Mouse (Mus musculus): ENCODE measurements around the gene Mgme1.
A peak's percentile ranks its signal among the peaks of the same experiment; 100 is the strongest.

Mgme1 gene

DNA sequence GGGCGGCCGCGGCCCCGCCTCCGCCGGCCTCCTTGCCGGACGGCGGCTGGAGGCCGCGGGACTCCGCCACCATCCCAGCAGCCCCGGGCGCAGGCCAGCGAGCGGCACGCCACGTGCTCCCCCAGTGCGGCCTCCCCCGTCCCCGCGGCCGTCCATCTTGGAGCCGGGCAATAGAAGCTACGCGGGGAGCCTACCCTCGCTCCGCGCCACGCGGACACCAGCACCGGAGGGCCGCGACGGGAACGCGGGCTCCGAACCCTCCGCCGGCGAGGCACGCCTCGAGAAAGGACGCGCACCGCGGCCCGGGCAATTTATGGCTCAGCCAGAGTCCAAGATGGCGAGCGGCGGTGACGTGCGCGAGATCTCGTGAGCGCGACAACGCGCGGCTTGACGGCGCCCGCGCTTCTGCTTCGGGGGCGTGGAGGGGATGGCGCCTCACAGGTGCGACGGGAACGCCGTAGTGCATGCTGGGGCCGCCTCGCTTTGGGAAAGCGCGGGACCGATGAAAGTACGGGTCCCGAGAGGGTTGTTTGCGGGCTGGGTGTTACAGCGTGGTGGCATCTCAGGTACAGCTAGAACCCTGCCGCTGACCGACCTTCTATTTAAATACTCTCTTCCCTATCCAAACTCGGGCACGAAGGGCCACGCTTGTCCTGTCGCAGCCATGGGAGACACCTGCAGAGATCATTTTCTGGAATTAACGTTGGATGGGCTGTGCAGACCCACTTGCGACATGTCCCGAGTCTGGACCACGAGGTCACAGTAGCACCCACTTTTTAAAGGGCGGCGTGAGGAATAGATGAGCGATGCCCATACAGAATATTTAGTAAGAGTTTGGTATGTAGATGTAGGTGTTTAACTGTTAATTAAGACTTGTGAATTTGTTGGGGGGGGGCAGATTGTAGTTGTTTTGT, at the start of gene Mgme1, which contains the start of gene Snx5:
Gene Mgme1 (plus strand): TSS at position 157 of the 914 bp plus-strand sequence.
Gene Snx5 (minus strand): TSS at position 400 of the 914 bp plus-strand sequence.
- DNase-seq (ENCODE audit: inconsistent ontology term) = peak; percentile 97

DNA sequence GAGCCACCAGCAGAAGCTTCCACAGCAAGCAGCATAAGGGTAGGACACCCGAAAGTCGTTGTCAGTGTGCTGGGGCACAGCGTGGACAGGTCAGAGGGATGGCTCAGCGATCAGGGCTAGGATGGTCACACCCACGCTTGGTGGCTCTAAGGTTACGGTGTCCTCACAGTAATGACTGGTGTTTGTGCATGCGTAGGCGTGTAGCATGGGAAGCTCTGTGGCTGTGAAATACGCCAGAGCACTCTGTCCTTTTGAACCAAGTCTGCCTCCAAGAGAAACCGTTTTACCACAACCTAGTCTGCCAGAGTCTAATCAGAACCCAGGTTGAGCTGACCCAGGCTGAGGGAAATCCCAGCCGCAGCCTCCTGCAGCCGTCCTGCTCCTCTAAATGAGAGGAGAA, 46.1 kb upstream of the Mgme1 start:
- DNase-seq (ENCODE audit: inconsistent ontology term) = no peak

DNA sequence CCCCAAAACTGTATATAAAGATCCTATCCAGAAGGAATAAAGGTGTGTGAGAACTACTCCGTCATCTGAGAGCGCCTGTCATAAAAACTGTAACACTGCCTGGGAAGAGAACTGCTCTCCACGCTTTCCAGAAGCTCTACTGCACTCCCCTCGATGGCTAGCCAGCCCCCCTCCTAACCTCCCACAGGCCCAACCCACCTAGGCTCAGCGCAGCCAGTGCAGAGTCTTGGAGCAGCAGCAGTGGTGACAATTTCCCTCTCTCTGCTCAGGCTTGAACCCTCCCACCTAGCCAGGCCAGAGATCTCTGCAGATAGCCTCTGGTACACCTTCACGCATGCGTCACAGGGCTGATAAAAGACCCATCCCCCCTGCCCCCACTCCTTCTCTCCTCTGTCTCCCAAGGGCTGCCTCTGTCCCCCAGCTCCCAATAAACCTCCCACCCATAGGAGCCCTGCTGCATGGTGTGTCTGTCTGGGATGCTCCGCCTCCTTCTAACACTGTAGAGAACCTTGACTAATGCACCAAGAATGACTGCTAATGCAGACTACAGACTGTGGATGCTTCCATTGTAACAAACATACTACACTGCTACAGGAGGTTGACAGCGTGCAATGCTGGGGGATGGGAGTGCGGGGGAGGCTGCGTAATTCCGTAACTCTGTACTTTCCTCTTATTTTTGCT, 43.4 kb upstream of the Mgme1 start:
- DNase-seq (ENCODE audit: inconsistent ontology term) = no peak

DNA sequence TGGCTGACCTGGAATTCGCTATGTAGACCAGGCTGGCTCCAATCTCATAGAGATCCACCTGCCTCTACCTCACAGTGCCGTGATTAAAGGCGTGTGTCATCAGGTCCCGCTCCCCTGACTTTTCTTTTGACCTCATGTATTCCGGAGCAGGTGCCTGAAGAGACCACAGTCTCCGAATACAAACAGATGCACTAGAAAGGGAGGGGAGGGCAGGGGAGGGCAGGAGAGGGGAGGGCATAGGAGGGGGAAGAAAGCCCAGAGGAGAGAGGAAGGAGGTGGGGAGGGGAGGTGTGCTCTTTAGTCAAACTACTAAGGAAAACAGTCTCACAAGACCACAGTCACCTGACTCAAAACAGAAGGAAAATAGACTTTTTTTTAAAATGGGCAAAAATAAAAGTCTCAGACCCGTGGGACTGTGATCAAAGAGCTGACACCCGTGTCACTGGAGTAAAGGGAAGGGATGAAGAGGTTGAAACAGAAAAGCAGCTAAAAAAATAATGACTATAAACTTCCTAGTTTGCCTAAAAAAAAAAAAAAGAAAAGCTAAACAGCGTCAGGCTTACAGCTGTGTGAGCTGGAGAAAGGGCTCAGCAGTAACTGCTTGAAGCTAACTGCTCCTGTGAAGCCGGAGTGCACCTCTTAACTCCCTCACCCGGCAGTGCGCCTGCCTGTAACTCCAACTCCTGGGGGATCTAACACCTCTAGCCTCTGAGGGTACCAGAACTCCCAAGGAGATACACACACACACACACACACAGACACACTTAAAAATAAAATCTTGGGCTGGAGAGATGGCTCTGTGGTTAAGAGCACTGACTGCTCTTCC, 41.7 kb upstream of the Mgme1 start:
- no peak for DNase-seq (ENCODE audit: inconsistent ontology term)

DNA sequence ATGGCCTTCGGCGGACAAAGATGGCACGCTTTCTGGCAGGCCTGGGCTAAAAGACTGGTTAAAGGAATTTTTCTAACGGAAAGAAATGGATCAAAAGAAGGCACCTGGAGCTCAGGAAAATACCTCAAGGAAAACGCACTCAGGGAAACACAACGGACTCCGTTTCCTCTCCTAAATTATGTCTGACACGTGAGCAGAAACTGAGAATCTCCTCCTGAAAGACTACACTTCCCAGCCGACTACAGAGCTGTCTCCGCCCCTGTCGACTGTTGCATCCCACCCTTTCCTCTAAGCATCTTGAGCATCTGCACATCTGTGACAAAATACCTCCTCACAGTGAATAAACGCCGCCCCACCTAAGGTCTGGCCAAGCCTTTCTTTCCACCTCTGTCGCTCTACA, 40.8 kb upstream of the Mgme1 start:
- DNase-seq (ENCODE audit: inconsistent ontology term) = no peak

DNA sequence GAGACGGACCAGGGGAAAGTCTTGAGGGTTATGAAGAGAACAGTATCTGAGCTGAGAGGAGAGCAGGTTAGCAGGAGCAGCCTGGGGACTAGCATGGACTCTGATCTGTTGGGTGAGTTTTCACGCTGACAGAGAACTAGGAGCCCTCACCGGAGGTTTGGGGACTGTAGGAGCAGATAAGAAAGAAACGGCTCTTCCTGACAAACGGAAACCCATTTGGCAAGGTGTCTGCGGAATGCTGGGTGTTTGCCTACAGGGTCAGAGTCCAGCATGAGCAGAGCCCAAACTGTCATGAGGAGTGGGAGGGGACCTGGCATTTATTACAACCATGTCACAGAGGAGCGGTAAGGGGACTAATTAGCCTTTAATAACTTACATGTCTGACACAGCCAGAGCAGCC, 40.0 kb upstream of the Mgme1 start:
- no peak for DNase-seq (ENCODE audit: inconsistent ontology term)

DNA sequence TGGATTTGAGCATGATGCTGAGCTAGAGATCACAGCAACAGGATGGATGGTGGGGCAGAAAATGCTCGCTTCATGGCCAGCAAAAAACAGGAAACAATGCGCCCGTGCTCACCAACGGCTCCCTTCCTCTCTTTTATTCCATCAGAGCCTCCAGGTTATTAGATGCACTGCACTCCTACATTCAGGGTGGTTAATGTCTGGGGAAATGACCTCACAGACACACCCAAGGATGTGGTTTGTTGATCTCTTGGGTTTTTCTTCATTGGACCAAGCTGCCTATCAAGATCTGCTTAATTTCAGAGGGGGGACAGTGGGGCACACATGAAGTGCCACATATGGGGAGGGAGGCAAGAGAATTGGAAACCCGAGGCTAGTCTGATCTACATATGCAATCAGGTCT, 39.3 kb upstream of the Mgme1 start:
- no peak for DNase-seq (ENCODE audit: inconsistent ontology term)

DNA sequence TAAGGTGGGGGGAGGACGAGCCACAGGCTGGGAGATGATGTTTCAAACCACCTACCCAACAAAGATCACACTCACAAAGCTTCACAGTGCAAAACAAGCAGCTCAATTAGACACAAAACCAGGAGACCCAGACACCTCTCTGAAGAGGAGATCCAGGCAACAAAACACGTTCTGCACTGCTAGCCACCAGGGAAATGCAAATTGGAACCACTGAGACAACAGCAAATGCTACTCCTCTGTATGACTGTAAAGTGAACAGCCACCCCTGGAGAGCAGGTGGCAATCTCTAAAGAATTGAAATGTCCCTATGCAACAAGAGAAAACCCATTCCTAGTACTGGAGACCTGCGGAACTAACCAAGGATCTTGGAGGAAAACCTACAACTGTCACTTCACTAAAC, 36.9 kb upstream of the Mgme1 start:
- no peak for DNase-seq (ENCODE audit: inconsistent ontology term)

DNA sequence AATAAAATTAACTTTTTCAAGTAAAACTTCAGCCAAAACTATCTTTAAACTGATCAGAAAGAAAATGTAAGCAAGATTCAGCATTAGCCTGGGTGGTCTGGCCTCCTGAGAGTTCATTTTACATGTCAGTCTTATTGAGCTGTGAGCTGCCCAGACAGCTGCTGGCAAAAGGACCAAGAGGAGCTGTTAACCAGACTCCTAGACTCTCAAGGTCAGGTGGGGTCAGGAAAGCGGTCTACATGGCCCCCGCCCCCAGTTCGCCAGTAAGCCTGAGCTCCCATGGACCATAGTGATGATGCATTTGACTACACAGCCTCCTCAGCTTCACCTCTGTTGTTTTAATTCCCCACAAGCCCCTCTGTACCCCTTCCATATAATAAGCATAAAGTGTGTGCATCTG, 34.7 kb upstream of the Mgme1 start:
- no peak for DNase-seq (ENCODE audit: inconsistent ontology term)

DNA sequence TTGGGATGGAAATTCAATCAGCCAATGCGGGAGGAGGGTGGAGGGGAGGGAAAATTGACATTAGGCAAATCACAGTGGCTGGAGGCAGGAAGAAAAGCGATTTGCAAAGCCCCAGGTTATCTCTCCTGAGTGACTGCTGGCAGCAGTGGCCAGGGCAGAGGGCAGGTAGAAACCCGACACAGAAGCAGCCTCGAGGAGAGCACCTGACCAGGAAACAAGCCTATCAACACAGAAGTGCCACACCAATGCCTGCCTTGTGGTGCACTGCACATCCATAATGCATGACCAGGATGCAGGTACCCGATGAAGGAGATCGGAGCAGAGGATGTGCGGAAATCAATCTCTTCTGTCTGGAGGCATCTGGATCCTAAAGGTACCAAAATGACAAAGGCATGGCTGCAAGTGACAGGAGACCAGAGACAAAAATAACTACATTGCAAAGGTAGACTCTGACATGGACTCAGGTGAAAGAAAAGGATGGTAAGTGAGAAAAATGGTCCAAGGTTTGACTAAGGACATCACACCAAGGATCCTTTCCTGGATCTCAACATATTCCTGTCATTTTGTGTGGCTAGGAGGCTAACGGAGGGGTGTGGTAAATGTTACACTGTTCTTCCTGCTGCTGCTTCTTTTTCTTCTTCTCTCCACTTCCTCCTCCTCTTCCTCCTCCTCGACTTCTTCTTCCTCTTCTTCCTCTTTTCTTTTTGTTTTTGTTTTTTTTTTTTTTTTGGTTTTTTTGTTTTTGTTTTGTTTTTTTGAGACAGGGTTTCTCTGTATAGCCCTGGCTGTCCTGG, 33.5 kb upstream of the Mgme1 start:
- no peak for DNase-seq (ENCODE audit: inconsistent ontology term)

DNA sequence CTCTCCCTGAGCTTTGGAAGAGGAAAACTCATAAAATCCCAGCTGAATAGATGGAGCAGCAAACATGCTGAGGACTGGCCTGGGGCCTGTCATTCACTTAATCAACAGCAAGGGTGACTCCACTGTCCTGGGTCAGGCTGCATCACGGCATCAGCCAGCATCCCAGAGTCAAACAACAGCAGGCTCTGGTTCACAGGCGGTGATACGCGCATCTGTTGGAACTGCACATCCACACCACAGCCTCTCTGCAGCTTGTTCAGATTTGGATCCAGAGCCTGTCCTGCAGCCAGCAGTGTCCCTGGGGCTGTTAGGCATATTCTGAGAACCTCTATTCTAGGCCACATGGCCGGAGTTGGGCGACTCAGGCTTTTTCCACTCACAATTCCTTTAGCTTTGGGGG, 32.1 kb upstream of the Mgme1 start:
- DNase-seq (ENCODE audit: inconsistent ontology term) = no peak

DNA sequence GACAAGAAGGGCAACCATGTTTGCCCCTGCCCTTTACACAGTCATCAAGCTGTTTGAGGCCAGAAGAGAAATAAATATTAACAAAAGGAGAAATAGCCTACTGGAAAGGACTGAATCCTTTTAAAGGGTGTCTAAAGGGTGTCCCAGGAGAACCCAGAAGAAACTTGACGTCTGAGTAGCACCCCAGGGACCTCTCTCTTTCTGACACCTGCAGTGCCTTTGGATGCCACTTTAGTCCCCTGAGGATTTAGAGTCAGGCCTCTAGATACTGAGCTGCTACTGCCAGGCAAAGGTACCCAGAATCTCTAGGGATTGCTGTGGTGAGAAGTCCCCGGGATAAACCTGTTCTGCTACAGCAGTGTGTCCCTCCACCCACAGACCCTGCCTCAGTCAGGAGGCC, 31.1 kb upstream of the Mgme1 start:
- no peak for DNase-seq (ENCODE audit: inconsistent ontology term)

DNA sequence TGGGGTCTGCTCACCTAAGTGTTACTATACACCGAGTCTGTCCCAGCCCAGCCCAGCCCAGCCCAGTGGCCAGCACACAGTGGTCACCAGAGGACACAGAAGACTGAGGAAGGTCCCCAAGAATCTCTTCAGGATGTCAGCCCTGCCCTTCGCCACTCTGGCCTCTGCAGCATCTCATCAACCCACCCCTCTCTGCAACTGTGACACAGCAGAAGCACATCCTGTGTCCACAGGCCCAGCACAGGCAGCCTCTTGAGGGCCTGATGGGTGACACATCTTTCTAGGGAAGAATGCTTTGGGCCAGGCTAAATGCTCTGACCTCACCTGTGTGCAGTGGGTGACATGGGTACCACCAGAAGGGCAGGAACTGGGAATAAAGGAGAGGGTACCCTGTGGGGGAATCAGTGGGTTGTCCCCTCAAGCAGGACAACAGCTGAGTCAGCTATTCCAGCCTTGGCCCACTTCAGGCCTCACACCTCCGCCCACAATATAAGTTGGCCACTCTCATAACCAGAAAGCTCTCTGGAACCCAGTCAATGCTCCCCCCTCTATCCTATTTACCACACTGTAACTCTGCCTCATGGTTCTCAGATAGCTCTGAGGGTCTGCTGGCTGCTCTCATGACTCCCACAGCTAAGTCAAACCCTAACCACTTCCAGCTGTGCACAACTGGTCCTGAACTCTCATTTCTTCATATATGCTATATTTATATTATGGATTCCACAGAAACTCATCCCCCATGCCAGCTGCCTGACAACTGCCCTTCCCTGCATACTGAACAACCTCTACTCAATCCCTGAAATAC, 30.2 kb upstream of the Mgme1 start:
- DNase-seq (ENCODE audit: inconsistent ontology term) = no peak

DNA sequence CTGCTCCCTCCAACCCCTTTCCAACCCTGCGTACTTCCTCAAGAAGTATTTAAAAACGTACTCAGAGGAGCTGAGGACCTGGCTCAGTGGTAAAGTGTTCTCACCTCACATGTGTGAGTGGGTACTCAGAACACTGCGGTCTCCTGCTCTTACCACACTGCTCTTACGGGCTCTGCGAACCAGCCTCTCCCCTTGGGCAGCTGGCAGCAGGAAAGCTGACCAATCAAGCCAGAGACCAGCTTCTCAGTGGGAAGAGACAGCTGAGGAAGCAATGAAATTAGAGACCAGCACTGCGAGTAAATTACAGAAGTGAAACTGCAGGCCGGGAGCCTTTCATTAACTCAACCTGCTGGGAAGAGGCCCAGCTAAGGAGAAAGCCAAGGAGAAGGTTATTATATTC, 25.0 kb upstream of the Mgme1 start:
- no peak for DNase-seq (ENCODE audit: inconsistent ontology term)

DNA sequence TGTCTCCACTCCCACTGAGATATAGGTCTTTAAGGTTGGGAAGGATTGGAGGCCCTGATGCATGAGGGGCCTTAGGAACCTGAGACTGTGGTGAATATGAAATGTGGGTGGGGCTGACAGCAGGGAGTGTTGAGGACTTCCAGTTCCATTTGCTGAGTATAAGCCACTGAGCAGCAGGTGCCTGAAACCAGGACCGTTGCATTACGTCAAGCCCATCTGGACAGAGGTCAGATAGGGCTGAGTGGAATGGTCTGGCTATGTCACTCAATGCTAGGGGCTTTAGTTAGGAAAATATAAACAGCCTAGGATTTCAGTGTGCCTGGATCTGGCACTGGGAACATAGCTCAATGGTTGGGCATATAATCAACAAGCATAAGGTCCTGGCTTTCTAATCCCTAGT, 24.2 kb upstream of the Mgme1 start:
- DNase-seq (ENCODE audit: inconsistent ontology term) = no peak

DNA sequence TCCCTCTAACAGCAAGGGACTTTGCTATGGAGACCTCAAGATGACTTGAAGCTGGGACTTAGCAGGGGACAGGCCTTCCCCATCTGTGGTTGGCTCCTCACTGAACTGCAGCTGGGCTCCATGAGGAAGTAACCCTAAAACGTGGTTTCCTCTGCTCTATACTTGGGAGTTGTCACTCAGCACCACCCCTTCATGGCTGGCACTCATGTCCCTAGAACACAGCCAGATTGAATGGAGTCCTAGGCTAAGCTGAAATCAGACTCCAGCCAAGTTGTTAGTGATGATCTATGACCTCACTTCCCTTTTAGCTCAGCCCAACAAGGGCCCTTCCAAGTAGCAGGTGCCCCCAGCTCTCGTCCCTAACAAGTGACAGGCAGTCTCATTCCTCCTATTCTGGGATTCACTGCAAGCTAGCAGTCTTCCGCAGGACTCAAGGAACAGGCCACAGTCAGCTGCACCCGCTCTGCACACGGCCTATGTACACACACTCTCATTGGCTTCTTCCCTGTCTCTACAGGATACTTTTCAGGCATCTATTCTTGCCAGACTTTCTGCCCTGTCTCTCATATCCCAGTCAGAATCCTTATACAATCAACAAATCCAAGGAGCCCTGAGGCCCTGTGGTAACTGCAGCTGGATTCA, 23.0 kb upstream of the Mgme1 start:
- no peak for DNase-seq (ENCODE audit: inconsistent ontology term)

DNA sequence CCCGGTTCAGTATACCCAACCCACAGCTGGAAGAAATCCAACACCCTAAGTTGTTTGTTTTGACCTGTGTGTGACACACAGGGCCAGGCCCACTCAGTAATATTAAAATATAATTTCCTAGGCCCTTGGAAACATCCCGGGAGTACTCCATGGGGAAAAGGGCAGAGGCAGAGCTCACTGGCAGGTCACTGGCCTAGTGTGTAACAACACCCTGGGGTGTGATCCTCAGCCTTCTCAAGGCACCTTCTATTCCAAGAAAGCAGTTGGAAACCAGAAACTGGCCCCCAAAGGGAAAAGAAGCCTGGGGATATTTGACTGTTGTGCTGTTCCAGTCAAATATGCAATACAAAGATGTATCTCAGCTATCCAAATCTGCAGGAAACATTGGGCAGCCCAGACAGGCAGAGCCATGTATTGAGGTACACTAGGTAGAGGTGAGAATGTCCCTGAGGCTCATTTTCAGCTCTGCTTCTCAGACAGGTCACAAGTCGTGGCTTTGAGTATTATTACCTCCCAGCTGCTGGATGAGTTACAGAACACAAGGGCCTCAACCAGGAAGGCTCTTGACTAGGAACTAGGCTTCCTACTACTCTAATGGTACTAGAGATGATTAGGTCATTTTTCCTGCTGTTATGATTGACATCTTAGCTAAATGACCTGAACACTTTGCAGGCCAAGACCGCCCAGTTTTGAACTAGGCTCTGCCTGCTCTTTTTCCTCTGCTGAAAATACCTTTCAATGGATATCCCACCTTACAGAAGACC, 21.7 kb upstream of the Mgme1 start:
- no peak for DNase-seq (ENCODE audit: inconsistent ontology term)

DNA sequence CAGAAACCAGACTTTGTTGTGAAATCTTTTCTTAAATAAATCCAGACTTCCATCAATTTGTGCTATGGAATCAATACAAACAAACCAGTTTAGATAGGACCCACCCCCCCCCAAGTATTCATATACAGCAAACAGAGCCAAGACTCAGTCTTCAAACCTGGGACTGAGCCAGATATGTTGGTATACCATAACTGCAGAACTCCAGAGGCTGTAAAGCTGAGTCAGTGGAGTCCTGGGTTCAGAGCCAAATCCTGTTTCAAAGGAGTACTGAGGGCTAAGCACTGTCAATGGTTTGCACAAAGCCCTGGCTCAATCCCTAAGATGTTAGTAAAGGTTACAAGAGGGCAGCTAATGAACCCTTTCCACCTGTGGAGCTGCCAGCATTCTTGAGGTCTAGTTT, 20.4 kb upstream of the Mgme1 start:
- DNase-seq (ENCODE audit: inconsistent ontology term) = no peak

DNA sequence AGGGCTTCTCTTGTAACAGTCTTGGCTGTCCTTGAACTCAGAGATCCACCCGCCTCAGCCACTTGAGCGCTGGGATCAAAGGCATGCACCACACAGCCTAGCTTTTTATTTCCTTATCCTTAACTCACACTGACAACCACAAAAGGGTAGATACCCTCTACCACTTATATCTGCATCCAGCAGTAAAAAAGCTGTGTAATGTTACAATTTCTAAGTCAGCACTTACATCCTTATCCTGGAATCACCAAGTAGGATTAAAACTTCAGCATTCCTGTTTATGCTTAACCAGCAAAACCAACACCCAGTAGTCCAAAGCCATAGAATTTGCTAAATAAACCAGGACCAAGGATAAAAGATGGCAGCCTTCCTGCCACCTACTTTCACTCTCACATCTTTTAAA, 7.6 kb upstream of the Mgme1 start:
- no peak for DNase-seq (ENCODE audit: inconsistent ontology term)
